Mouse (Mus musculus): ENCODE results near the gene Gm21994.

DNA sequence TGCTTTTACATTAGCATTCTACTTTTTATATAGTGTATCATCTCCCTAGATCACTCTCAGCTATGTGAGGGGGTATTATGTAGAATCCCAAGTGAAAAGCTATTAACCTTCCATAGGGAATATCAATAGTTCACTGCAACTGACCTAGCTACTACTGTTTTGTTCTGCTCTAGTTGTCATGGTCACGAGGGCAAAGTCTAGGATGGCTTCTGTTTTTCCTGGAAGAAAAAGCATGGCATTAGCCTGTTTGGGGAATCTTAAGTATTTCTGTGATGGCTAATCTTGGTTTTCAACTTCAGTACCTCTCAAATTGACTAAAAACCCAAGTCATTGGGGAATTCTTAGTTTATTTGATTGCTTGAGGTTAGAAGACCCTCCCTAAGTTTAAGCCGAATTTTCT lies 12.2 kb downstream of the Gm21994 start:
- TF ChIP-seq EP300 (IDR thresholded peaks at IDR 0.05; ENCODE audit: low read depth), result no peak
- no peak for TF ChIP-seq CTCF (IDR thresholded peaks at IDR 0.05; ENCODE audit: low read depth)

Measured in liver, embryonic 14.5 days (tissue).